Mouse (Mus musculus): ENCODE measurements around the gene Hbq1a. TPM values are rescaled to one million over a fixed set of nuclear protein-coding genes. Genes with fewer than 3 reads are reported as not detected.
"Not testable (repeated sequence)": the region's sequence is repeated elsewhere in the genome, so short reads cannot be mapped to it uniquely, and the experiment has no call there.

Hbq1a gene
- polyA plus RNA-seq, 1 experiment from 2014 or later = not detected

DNA sequence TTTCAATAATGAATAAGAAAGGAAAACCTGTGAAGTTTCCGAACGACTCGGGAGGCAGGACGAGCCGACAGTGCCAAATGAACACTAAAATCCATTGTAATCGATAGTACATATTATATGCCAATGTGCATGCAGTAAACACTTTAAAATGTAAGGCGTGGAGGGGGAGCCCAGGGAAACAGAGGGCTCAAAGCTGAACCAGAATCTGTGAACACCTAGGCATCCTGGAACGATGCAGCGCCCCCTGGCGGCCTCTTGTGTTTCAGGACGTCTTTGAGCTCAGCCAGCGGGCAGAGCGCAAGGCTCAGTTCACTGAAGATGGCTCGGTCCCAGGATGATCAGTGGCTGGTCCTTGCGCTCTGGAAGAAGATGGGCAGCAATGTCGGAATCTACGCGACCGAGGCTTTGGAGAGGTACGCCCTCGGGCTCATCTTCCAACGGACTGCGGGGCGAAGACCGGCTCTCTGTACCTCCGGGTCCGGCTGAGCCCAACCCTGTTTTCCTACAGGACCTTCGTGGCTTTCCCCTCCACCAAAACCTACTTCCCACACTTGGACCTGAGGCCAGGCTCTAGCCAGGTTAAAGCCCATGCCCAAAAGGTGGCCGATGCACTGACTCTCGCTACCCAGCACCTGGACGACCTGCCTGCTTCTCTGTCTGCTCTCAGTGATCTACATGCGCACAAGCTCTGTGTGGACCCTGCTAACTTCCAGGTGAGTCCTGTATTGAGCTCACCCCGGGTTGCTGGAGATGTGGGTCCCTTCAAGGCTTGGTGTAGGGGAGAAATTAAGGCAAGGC, 13.0 kb upstream of the Hbq1a start, which contains the start of gene Hbq1b:
Hbq1b (plus strand) TSS at position 271 of the 798 bp plus-strand sequence.
- H3K36me3 ChIP-seq (ENCODE audit: control insufficient read depth, insufficient read depth, low read length); H3K27me3 ChIP-seq (ENCODE audit: control insufficient read depth, insufficient read depth, low read length); H3K9ac ChIP-seq (ENCODE audit: low read length); H3K4me3 ChIP-seq (ENCODE audit: low read depth, low read length); H3K27ac ChIP-seq (replicated peaks); H3K4me1 ChIP-seq (replicated peaks; ENCODE audit: control insufficient read depth, insufficient read depth); H3K9me3 ChIP-seq (ENCODE audit: control insufficient read depth, low read length): not testable (repeated sequence)
- TF ChIP-seq CTCF (IDR thresholded peaks at IDR 0.05; ENCODE audit: low read depth) = peak; percentile 81
- DNase-seq (ENCODE audit: low spot score) = peak; percentile 59
- H3K4me2 ChIP-seq (replicated peaks; ENCODE audit: low read depth) = peak within 1 kb of the TSS; percentile 45
- 24% methylated on average over 29 of the region's 33 CpGs for WGBS
- peak; percentile 74; the same call in 1 of the 2 replicates for ATAC-seq (ENCODE audit: low FRiP score, low TSS enrichment)

GRCm38 (mm10) chr11:32287493-32287825, 12.4 kb upstream of the Hbq1a start:
- TF ChIP-seq EP300 (optimal IDR thresholded peaks at IDR 0.05) = no peak
- TF ChIP-seq CTCF (IDR thresholded peaks at IDR 0.05; ENCODE audit: low read depth) = no peak
- Histone ChIP-seq H3K27me3 (ENCODE audit: control insufficient read depth, insufficient read depth, low read length) (no peaks in the 10 kb centered on the region), H3K9me3 (ENCODE audit: control insufficient read depth, low read length) (no peaks in the 10 kb centered on the region), H3K9ac (ENCODE audit: low read length) (no peak overlapping the region), H3K4me1 (replicated peaks; ENCODE audit: control insufficient read depth, insufficient read depth) (no peaks in the 10 kb centered on the region), H3K36me3 (ENCODE audit: control insufficient read depth, insufficient read depth, low read length) (no peaks in the 10 kb centered on the region), H3K4me2 (replicated peaks; ENCODE audit: low read depth) (no peak overlapping the region), H3K4me3 (ENCODE audit: low read depth, low read length) (no peak overlapping the region), H3K27ac (replicated peaks) (no peak overlapping the region)
- no peak for ATAC-seq (ENCODE audit: low FRiP score, low TSS enrichment)
- no peak for DNase-seq (ENCODE audit: low spot score)
- 68% methylated on average over 9 of the region's 9 CpGs for WGBS

GRCm38 (mm10) chr11:32292819-32293218, 7.0 kb upstream of the Hbq1a start:
- H3K4me1 ChIP-seq (replicated peaks; ENCODE audit: control insufficient read depth, insufficient read depth); H3K4me2 ChIP-seq (replicated peaks; ENCODE audit: low read depth); H3K4me3 ChIP-seq (ENCODE audit: low read depth, low read length); H3K9ac ChIP-seq (ENCODE audit: low read length); ATAC-seq (ENCODE audit: low FRiP score, low TSS enrichment); DNase-seq (ENCODE audit: low spot score); H3K36me3 ChIP-seq (ENCODE audit: control insufficient read depth, insufficient read depth, low read length); H3K27ac ChIP-seq (replicated peaks); H3K27me3 ChIP-seq (ENCODE audit: control insufficient read depth, insufficient read depth, low read length); H3K9me3 ChIP-seq (ENCODE audit: control insufficient read depth, low read length): not testable (repeated sequence)
- WGBS = 79% methylated on average over 4 of the region's 4 CpGs

- DNase-seq (ENCODE audit: low spot score); ATAC-seq (ENCODE audit: low FRiP score, low TSS enrichment): not testable (repeated sequence)
- WGBS = 48% methylated on average over 3 of the region's 3 CpGs
These were observed 6.4 kb upstream of the Hbq1a start for GRCm38 (mm10) chr11:32293479-32293878.

GRCm38 (mm10) chr11:32296203-32296602, 3.7 kb upstream of the Hbq1a start, which contains the start of gene Hba-a2:
Hba-a2 (plus strand) TSS chr11:32296489.
- H3K27me3 ChIP-seq (ENCODE audit: control insufficient read depth, insufficient read depth, low read length); H3K36me3 ChIP-seq (ENCODE audit: control insufficient read depth, insufficient read depth, low read length); H3K27ac ChIP-seq (replicated peaks); DNase-seq (ENCODE audit: low spot score); H3K9ac ChIP-seq (ENCODE audit: low read length); H3K4me3 ChIP-seq (ENCODE audit: low read depth, low read length); H3K4me2 ChIP-seq (replicated peaks; ENCODE audit: low read depth); H3K4me1 ChIP-seq (replicated peaks; ENCODE audit: control insufficient read depth, insufficient read depth); H3K9me3 ChIP-seq (ENCODE audit: control insufficient read depth, low read length): not testable (repeated sequence)
- ATAC-seq (ENCODE audit: low FRiP score, low TSS enrichment) = peak; percentile 62; the same call in 1 of the 2 replicates
- WGBS = no CpG with 5 or more reads among the region's 4 CpGs

More at GRCm38 (mm10) chr11:32293479-32293878, 6.4 kb upstream of the Hbq1a start:
- not testable (repeated sequence) for H3K4me2 ChIP-seq (replicated peaks; ENCODE audit: low read depth); H3K4me3 ChIP-seq (ENCODE audit: low read depth, low read length); H3K36me3 ChIP-seq (ENCODE audit: control insufficient read depth, insufficient read depth, low read length); H3K27ac ChIP-seq (replicated peaks); H3K9me3 ChIP-seq (ENCODE audit: control insufficient read depth, low read length); H3K27me3 ChIP-seq (ENCODE audit: control insufficient read depth, insufficient read depth, low read length); H3K4me1 ChIP-seq (replicated peaks; ENCODE audit: control insufficient read depth, insufficient read depth); H3K9ac ChIP-seq (ENCODE audit: low read length)

- not testable (repeated sequence) for DNase-seq (ENCODE audit: low spot score); H3K36me3 ChIP-seq (ENCODE audit: control insufficient read depth, insufficient read depth, low read length); H3K9ac ChIP-seq (ENCODE audit: low read length); H3K4me1 ChIP-seq (replicated peaks; ENCODE audit: control insufficient read depth, insufficient read depth); H3K4me3 ChIP-seq (ENCODE audit: low read depth, low read length); H3K27me3 ChIP-seq (ENCODE audit: control insufficient read depth, insufficient read depth, low read length); H3K4me2 ChIP-seq (replicated peaks; ENCODE audit: low read depth); H3K9me3 ChIP-seq (ENCODE audit: control insufficient read depth, low read length); ATAC-seq (ENCODE audit: low FRiP score, low TSS enrichment); H3K27ac ChIP-seq (replicated peaks)
- 38% methylated on average over 2 of the region's 2 CpGs for WGBS
These were observed 2.5 kb upstream of the Hbq1a start for GRCm38 (mm10) chr11:32297417-32297816.
